Mouse (Mus musculus) kidney, adult 2 months (tissue): ENCODE results near the gene Rbfox1.

Experiments
- CTCF ChIP-seq: fragments of 200-500 bp; conservative IDR thresholded peaks from 2 replicates; pipeline ENCODE4 v1.5.1; 2011; ENCODE audit warnings: low read depth, mild to moderate bottlenecking, control low read depth, low read length, moderate library complexity, mixed read lengths; ENCODE audit not compliant: insufficient read depth, insufficient read length
- POLR2A ChIP-seq: fragments of 200-500 bp; IDR thresholded peaks from one replicate; pipeline ENCODE4 v1.6.1; 2011; ENCODE audit warnings: low read depth, low read length, control low read depth

GRCm38 (mm10) chr16:7036988-7037387 lies 1151.8 kb downstream of the Rbfox1 start:
- no peak for TF ChIP-seq CTCF
- TF ChIP-seq POLR2A = no peak
